Mouse (Mus musculus) erythroblast, embryonic 14.5 days (primary cell): ENCODE results near the gene Pola1.

ENCODE experiments used
- GATA1 ChIP-seq: IDR thresholded peaks from 2 replicates; pipeline ENCODE4 v1.6.1; 2012; ENCODE audit warnings: low read length, inconsistent platforms, mixed read lengths
- TAL1 ChIP-seq: IDR thresholded peaks from 3 replicates; pipeline ENCODE4 v1.6.1; 2012; ENCODE audit warnings: low read length, inconsistent platforms, mixed read lengths

DNA sequence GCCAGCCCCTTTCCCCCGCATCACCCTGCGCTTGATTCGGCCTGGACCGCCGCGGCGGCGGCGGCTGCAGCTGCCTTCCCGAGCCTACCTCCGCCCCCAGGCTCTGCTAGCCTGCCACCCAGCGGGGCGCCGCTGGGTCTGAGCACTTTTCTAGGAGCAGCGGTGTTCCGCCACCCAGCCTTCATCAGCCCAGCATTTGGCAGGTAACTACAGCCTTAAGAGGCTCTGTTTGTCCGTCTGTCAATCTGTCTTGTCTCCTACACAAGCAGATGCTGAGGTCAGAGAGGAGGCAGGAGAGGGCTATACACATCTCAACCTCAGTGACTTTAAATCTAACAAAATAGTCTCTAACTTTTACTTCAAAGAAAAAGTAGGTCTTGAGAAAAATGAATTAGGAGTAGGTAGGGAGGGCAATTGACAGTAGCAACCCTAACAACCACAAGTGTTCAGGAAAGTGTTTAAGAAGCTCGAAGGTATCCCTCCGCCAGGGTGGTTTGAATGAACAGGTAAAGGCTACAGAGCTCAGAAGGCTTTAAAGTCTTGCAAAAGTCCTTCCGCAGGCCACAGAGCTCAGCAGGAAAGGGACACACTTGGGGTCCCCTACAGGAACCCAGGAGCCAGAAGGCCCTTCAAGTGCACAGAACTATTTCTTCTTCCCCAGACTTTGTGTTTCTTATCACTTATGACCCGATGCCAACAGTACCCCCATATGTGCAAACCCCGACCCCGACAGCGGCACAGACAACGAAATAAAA, 337.0 kb downstream of the Pola1 start:
- TF ChIP-seq GATA1 (no peak), TAL1 (no peak)
